9 mouse cellular contexts compared by ENCODE assay signal in genomic region chr4:118547424-118548129, GRCm38 (mm10). TPM values are rescaled to one million over a fixed set of nuclear protein-coding genes. Genes with fewer than 3 reads are reported as not detected.
DNase-seq lines count a peak whose midpoint lies in the region; ATAC-seq lines count a peak whose summit lies in the region.
"Had no signal": no experiment of that assay in that cellular context is flagged by ENCODE, and none has a peak within 500 bp of the region (broad histone marks: within the 10 kb centered on the region; RNA-seq: fewer than 3 reads in every experiment).

No protein-coding gene starts in this region.

- ATAC-seq in megakaryocyte progenitor cell, adult 5-6 weeks (replicated peaks; ENCODE audit: poor library complexity): peak; percentile 42

- DNase-seq in adrenal gland, adult 2 months: peak; percentile 68
- DNase-seq in cerebellum, postnatal 36 days: peak; percentile 44 to 47
- peak; percentile 76 to 94 for DNase-seq in gastrocnemius, postnatal 4 days (ENCODE audit: low spot score in 2 of 2)
- DNase-seq in kidney, postnatal 10 days: peak; percentile 63
- DNase-seq in left cerebral cortex, adult 8-10 months (ENCODE audit: low spot score in 2 of 2): peak; percentile 44 to 75
- peak; percentile 67 to 77 for DNase-seq in spleen, postnatal 10 days (ENCODE audit: low spot score in 2 of 2)
- DNase-seq in urinary bladder, postnatal 14 days (ENCODE audit: low spot score): peak; percentile 67

RNA-seq across cellular contexts. Expression of gene Tmem125, which starts 3.7 kb away (rescaled TPM):
- under 1 TPM in 1 of 2 experiments, not detected in 1; 0.21 TPM for total RNA-seq in adrenal gland, adult 2 months (2021)
- polyA plus RNA-seq in adrenal gland, adult 2 months (2012; rRNA removed): 0.17 and 0.33 TPM in 2 replicates
- total RNA-seq in gastrocnemius, postnatal 4 days (2021): under 1 TPM in 1 of 2 experiments, not detected in 1; 0.67 TPM
- 10 to 100 TPM; 10.0 to 14.0 (median 11.1) TPM for total RNA-seq in left cerebral cortex, adult 8-10 months (2022)
- total RNA-seq in megakaryocyte progenitor cell, adult 5-6 weeks (2015): 0.25 and 0.71 TPM in 2 replicates
- total RNA-seq in megakaryocyte progenitor cell, adult 5-6 weeks (2017): 0.41 TPM in 1 of 2 replicates, not detected in the other
- polyA plus RNA-seq: CD4-positive, CD25-positive, alpha-beta regulatory T cell, adult 4 months had no signal

RNA-seq across cellular contexts. Expression of gene 2610528J11Rik, which starts 20.8 kb away (rescaled TPM):
- not detected for total RNA-seq in adrenal gland, adult 2 months (2021)
- polyA plus RNA-seq in adrenal gland, adult 2 months (2012; rRNA removed): not detected in 2 replicates
- total RNA-seq in gastrocnemius, postnatal 4 days (2021): not detected
- total RNA-seq in left cerebral cortex, adult 8-10 months (2022): not detected
- total RNA-seq in megakaryocyte progenitor cell, adult 5-6 weeks (2015): not detected in 2 replicates
- not detected in 2 replicates for total RNA-seq in megakaryocyte progenitor cell, adult 5-6 weeks (2017)
- polyA plus RNA-seq: CD4-positive, CD25-positive, alpha-beta regulatory T cell, adult 4 months had no signal

RNA-seq across cellular contexts. Expression of gene Tie1, which starts 57.7 kb away (rescaled TPM):
- 10 to 100 TPM; 30.3 to 52.5 TPM for total RNA-seq in adrenal gland, adult 2 months (2021)
- 78.4 and 96.9 TPM in 2 replicates for polyA plus RNA-seq in adrenal gland, adult 2 months (2012; rRNA removed)
- total RNA-seq in gastrocnemius, postnatal 4 days (2021): 10 to 100 TPM; 41.5 to 44.1 TPM
- total RNA-seq in left cerebral cortex, adult 8-10 months (2022): 1 to 10 TPM; 6.6 to 9.4 (median 8.3) TPM
- 4.3 and 4.4 TPM in 2 replicates for total RNA-seq in megakaryocyte progenitor cell, adult 5-6 weeks (2015)
- total RNA-seq in megakaryocyte progenitor cell, adult 5-6 weeks (2017): 3.5 and 4.3 TPM in 2 replicates

Comparison
In these comparisons a context has a peak if more than half of its experiments do, and no peak if none do; other contexts are left out.
1. Peak in every context shown above with its lines: DNase-seq and ATAC-seq.
2. RNA of gene Tmem125, which starts 3.7 kb away (total RNA-seq): 10.0 to 14.0 TPM in left cerebral cortex, adult 8-10 months; 0.67 TPM in gastrocnemius, postnatal 4 days, 0.25 to 0.71 TPM in megakaryocyte progenitor cell, adult 5-6 weeks and 0.21 TPM in adrenal gland, adult 2 months; every median in the first group is over 4 times any median in the second.